Mouse (Mus musculus) liver, embryonic 14.5 days (tissue): Measurements from ENCODE around the gene Tlk1. TPM values are rescaled to one million over a fixed set of nuclear protein-coding genes. Genes with fewer than 3 reads are reported as not detected.

Experiments used
- ATAC-seq: fragments of 200-750 bp; cut with Nextera tagmentation; 2 replicates; pipeline ENCODE4 v1.8.0; 2017; ENCODE audit warnings: moderate number of reproducible peaks, mild to moderate bottlenecking, moderate library complexity; ENCODE audit not compliant: insufficient read depth
- DNase-seq, 3 experiments: peaks; one replicate each; pipeline ENCODE4 v3.0.0-alpha.2; 2012 to 2013; ENCODE audit warnings: low read depth in 3 of 3, low spot score in 3 of 3
- H3K27ac ChIP-seq: fragments of 300-500 bp; sonication (generic); 2 replicates; pipeline ENCODE4 v1.5.1; 2014; ENCODE audit warnings: moderate library complexity, mild to moderate bottlenecking, control low read depth, inconsistent platforms
- H3K27me3 ChIP-seq: fragments of 300-500 bp; sonication (generic); 2 replicates; pipeline ENCODE4 v1.6.1; 2014; ENCODE audit warnings: mild to moderate bottlenecking, low read length, moderate library complexity; ENCODE audit not compliant: control insufficient read depth, insufficient read depth
- H3K36me3 ChIP-seq: fragments of 300-500 bp; sonication (generic); replicated peaks from 2 replicates; pipeline ENCODE4 v1.6.1; 2014; ENCODE audit warnings: low read depth; ENCODE audit not compliant: control insufficient read depth, insufficient read depth
- H3K4me1 ChIP-seq, 2 experiments: fragments of 200-500 bp in 1 of 2; fragments of 300-500 bp in 1 of 2; sonication (generic) in 1 of 2; replicated peaks; 2 replicates each; pipeline ENCODE4 v1.6.1; 2012 to 2014; ENCODE audit warnings: antibody characterized with exemption in 1 of 2, inconsistent platforms in 1 of 2, low read length in 1 of 2; ENCODE audit not compliant: control insufficient read depth in 2 of 2, insufficient read depth in 2 of 2
- H3K4me2 ChIP-seq: fragments of 300-500 bp; sonication (generic); 2 replicates; pipeline ENCODE4 v1.6.1; 2014; ENCODE audit warnings: low read depth, mild to moderate bottlenecking, control low read depth, moderate library complexity
- H3K4me3 ChIP-seq, 2 experiments: fragments of 200-500 bp in 1 of 2; fragments of 300-500 bp in 1 of 2; sonication (generic) in 1 of 2; 2 replicates each; pipeline ENCODE4 v1.5.1; 2012 to 2014; ENCODE audit warnings: low read depth in 2 of 2, low read length in 2 of 2, mild to moderate bottlenecking in 2 of 2, control low read depth in 1 of 2, inconsistent platforms in 1 of 2, moderate library complexity in 1 of 2; ENCODE audit not compliant: insufficient read depth in 1 of 2
- H3K9ac ChIP-seq: fragments of 300-500 bp; sonication (generic); replicated peaks from 2 replicates; pipeline ENCODE4 v1.6.1; 2014; ENCODE audit warnings: mild to moderate bottlenecking, control low read depth, moderate library complexity
- H3K9me3 ChIP-seq: fragments of 300-500 bp; sonication (generic); 2 replicates; pipeline ENCODE4 v1.6.1; 2016; ENCODE audit warnings: low read length, mixed read lengths; ENCODE audit not compliant: control insufficient read depth
- CTCF ChIP-seq: IDR thresholded peaks from 2 replicates; pipeline ENCODE4 v1.5.1; 2016; ENCODE audit warnings: antibody characterized with exemption, low read depth, control low read depth
- EP300 ChIP-seq: IDR thresholded peaks from 2 replicates; pipeline ENCODE4 v1.6.1; 2016; ENCODE audit warnings: antibody characterized with exemption, low read depth
- WGBS: fragments of 180-500 bp; shearing (Covaris S2); extraction: QIAGEN DNeasy Blood & Tissue Kit; methylation state at CpG from one replicate; pipeline ENCODE4 v1.1.7; 2014; ENCODE audit not compliant: insufficient replicate concordance; 5-methylcytosine and 5-hydroxymethylcytosine counted together
- polyA plus RNA-seq, 2 experiments: library from polyadenylated mRNA; depleted of rRNA in 1 of 2; stranded (reverse) in 1 of 2; unstranded in 1 of 2; fragments of >200 nt; fragmentation: Nextera tagmentation in 1 of 2; extraction: Ambion mirVana in 1 of 2; gene quantifications; 2 replicates each; pipeline versions ENCODE4 v1.2.1 to v1.2.3; 2012 to 2014

Gene Tlk1
- polyA plus RNA-seq, 2 experiments: 23.7 to 24.3 TPM

GRCm38 (mm10) chr2:70710236-70710635, 115.3 kb downstream of the Tlk1 start:
- no peaks in the 10 kb centered on the region for H3K4me1 ChIP-seq
- H3K36me3 ChIP-seq: peaks cover 54% of the 10 kb centered on the region
- no peaks in the 10 kb centered on the region for H3K9me3 ChIP-seq
- no peak overlapping the region for H3K4me3 ChIP-seq
- no peaks in the 10 kb centered on the region for H3K27me3 ChIP-seq
- ATAC-seq (no peak), DNase-seq (no peak)
- no peak overlapping the region for H3K27ac ChIP-seq
- WGBS: 91% methylated on average over 7 of the region's 7 CpGs
- H3K4me2 ChIP-seq: no peak overlapping the region
- TF ChIP-seq EP300 (no peak), CTCF (no peak)
- no peak overlapping the region for H3K9ac ChIP-seq

- Histone ChIP-seq H3K4me2 (no peak overlapping the region), H3K4me1 (0 out of 4 replicates have a peak, but pooled peaks cover 0 to 3% of the 10 kb centered on the region in 2 experiments), H3K36me3 (peaks cover 44% of the 10 kb centered on the region), H3K9ac (no peak overlapping the region), H3K4me3 (no peak overlapping the region), H3K9me3 (no peaks in the 10 kb centered on the region), H3K27me3 (no peaks in the 10 kb centered on the region), H3K27ac (no peak overlapping the region)
- TF ChIP-seq EP300: no peak
- no peak for TF ChIP-seq CTCF
- no peak for DNase-seq
- ATAC-seq: no peak
- 84% methylated on average over 13 of the region's 13 CpGs for WGBS
These were observed 116.4 kb downstream of the Tlk1 start for GRCm38 (mm10) chr2:70708986-70709730.

GRCm38 (mm10) chr2:70702403-70702802, 123.1 kb downstream of the Tlk1 start:
- no peak for DNase-seq

GRCm38 (mm10) chr2:70701571-70701970, 124.0 kb downstream of the Tlk1 start:
- Histone ChIP-seq H3K4me1 (0 out of 4 replicates have a peak, but pooled peaks cover 0 to 3% of the 10 kb centered on the region in 2 experiments), H3K9me3 (no peaks in the 10 kb centered on the region), H3K4me3 (no peak overlapping the region), H3K4me2 (no peak overlapping the region), H3K27me3 (no peaks in the 10 kb centered on the region), H3K27ac (no peak overlapping the region), H3K36me3 (no peaks in the 10 kb centered on the region), H3K9ac (no peak overlapping the region)
- no peak for DNase-seq
- TF ChIP-seq CTCF (no peak), EP300 (no peak)
- ATAC-seq: no peak
- WGBS: 21% methylated on average over 9 of the region's 9 CpGs

More at GRCm38 (mm10) chr2:70702403-70702802, 123.1 kb downstream of the Tlk1 start:
- 25% methylated on average over 5 of the region's 5 CpGs for WGBS
- H3K27me3 ChIP-seq: no peaks in the 10 kb centered on the region
- no peak overlapping the region for H3K9ac ChIP-seq
- TF ChIP-seq CTCF: no peak
- no peak for TF ChIP-seq EP300
- H3K36me3 ChIP-seq: no peaks in the 10 kb centered on the region
- ATAC-seq: no peak
- no peak overlapping the region for H3K27ac ChIP-seq
- 0 out of 4 replicates have a peak, but pooled peaks cover 0 to 3% of the 10 kb centered on the region in 2 experiments for H3K4me1 ChIP-seq
- no peak overlapping the region for H3K4me3 ChIP-seq
- H3K9me3 ChIP-seq: no peaks in the 10 kb centered on the region
- no peak overlapping the region for H3K4me2 ChIP-seq

GRCm38 (mm10) chr2:70700851-70701250, 124.7 kb downstream of the Tlk1 start:
- no peak for ATAC-seq
- 80% methylated on average over 3 of the region's 3 CpGs for WGBS
- Histone ChIP-seq H3K27ac (no peak overlapping the region), H3K4me3 (no peak overlapping the region), H3K9me3 (no peaks in the 10 kb centered on the region), H3K9ac (no peak overlapping the region), H3K4me1 (peaks cover 0 to 3% of the 10 kb centered on the region in 2 experiments; a peak in 1 of 4 replicates), H3K36me3 (no peaks in the 10 kb centered on the region), H3K4me2 (no peak overlapping the region), H3K27me3 (no peaks in the 10 kb centered on the region)
- no peak for DNase-seq
- TF ChIP-seq CTCF (no peak), EP300 (no peak)
